ENCODE assay signal across 7 mouse cellular contexts in the genomic region with DNA sequence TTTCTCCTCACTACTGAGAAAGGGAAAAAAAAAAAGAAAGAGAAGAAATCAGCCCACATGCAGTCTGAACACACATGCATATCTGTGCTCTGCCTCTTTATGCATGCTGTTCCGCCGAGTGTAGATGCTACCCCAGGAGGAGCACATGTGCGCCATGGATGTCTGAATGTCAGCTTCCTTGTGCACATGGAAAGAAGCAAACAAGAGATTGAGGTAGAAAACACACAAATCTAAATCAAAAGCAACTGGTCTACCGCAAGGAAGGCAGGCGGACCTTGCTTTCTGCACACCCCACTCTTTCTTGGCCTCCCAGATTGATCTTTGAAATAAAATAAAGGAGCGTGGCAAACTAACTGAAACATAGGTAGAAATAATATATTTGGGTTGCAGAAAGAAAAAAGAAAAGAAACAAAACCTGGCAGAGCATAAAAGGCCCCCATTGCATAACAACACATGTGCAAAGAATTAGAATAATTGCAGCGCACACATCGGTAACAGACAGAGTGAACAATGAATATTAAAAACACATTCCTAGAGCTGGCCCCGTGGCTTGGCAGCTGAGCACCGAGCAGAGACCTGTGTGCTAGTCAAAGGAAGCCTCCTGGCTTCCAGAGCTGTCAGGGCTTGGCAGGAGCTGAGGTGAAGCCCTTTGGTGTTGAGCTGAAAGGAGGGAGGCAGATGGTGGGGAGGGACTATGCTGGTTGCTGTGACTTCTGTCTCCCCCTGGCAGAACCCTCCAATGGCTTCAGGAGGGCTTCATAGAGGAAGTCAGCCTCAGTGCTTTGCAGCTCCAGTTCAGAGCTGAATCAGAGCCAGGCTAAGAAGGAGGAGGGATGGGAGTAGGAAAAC.
DNase-seq lines count a peak whose midpoint lies in the region; ATAC-seq and TF ChIP-seq lines count a peak whose summit lies in the region.

No protein-coding gene starts in this region.

- H3K4me3 ChIP-seq in limb, embryonic 13.5 days = no peak overlapping the region
- no peak overlapping the region for H3K4me3 ChIP-seq in neural tube, embryonic 15.5 days (replicated peaks)
- H3K4me3 ChIP-seq in heart, embryonic 11.5 days (ENCODE audit: low read depth, low read length) = no peak overlapping the region

- H3K9me3 ChIP-seq in limb, embryonic 13.5 days = no peaks in the 10 kb centered on the region
- no peaks in the 10 kb centered on the region for H3K9me3 ChIP-seq in neural tube, embryonic 15.5 days (replicated peaks)
- no peaks in the 10 kb centered on the region for H3K9me3 ChIP-seq in heart, embryonic 11.5 days (replicated peaks; ENCODE audit: control insufficient read depth, low read length)

- ATAC-seq in limb, embryonic 13.5 days (ENCODE audit: low FRiP score, low read depth) = peak; percentile 82
- ATAC-seq in neural tube, embryonic 15.5 days (ENCODE audit: low FRiP score) = peak; percentile 69
- no peak for ATAC-seq in heart, embryonic 11.5 days (replicated peaks; ENCODE audit: insufficient number of reproducible peaks, low FRiP score, low TSS enrichment)

- H3K27me3 ChIP-seq in limb, embryonic 13.5 days = no peaks in the 10 kb centered on the region
- no peaks in the 10 kb centered on the region for H3K27me3 ChIP-seq in neural tube, embryonic 15.5 days (replicated peaks)
- H3K27me3 ChIP-seq in heart, embryonic 11.5 days (ENCODE audit: control insufficient read depth, insufficient read depth, low read length) = no peaks in the 10 kb centered on the region

- H3K36me3 ChIP-seq in limb, embryonic 13.5 days = no peaks in the 10 kb centered on the region
- H3K36me3 ChIP-seq in neural tube, embryonic 15.5 days = no peaks in the 10 kb centered on the region
- H3K36me3 ChIP-seq in heart, embryonic 11.5 days (ENCODE audit: control insufficient read depth, insufficient read depth, low read length) = no peaks in the 10 kb centered on the region

- TF ChIP-seq CTCF in brain, embryonic 14.5 days (IDR thresholded peaks at IDR 0.05; ENCODE audit: borderline replicate concordance, extremely low read depth, insufficient read depth, insufficient read length) = no peak

- peaks cover 34% of the 10 kb centered on the region for H3K4me1 ChIP-seq in limb, embryonic 13.5 days
- peaks cover 25% of the 10 kb centered on the region for H3K4me1 ChIP-seq in neural tube, embryonic 15.5 days
- H3K4me1 ChIP-seq in heart, embryonic 11.5 days (ENCODE audit: control insufficient read depth, insufficient read depth, low read length) = no peaks in the 10 kb centered on the region

- peak overlapping the region; percentile 78 for H3K27ac ChIP-seq in limb, embryonic 13.5 days
- H3K27ac ChIP-seq in neural tube, embryonic 15.5 days (replicated peaks) = peak overlapping the region; percentile 56
- no peak overlapping the region for H3K27ac ChIP-seq in heart, embryonic 11.5 days (ENCODE audit: low read depth, low read length)

- peak overlapping the region; percentile 41 for H3K4me2 ChIP-seq in limb, embryonic 13.5 days (replicated peaks)
- H3K4me2 ChIP-seq in neural tube, embryonic 15.5 days = no peak overlapping the region
- no peak overlapping the region for H3K4me2 ChIP-seq in heart, embryonic 11.5 days

- H3K9ac ChIP-seq in limb, embryonic 13.5 days = no peak overlapping the region
- no peak overlapping the region for H3K9ac ChIP-seq in neural tube, embryonic 15.5 days (replicated peaks)
- no peak overlapping the region for H3K9ac ChIP-seq in heart, embryonic 11.5 days (ENCODE audit: low read depth, low read length)

- TF ChIP-seq POLR2A in brain, embryonic 14.5 days (IDR thresholded peaks at IDR 0.05; ENCODE audit: borderline replicate concordance, extremely low read depth, insufficient read depth, insufficient read length, poor library complexity, severe bottlenecking) = no peak

- WGBS in limb, embryonic 13.5 days = 20% methylated on average over 10 of the region's 10 CpGs
- WGBS in neural tube, embryonic 15.5 days = 30% methylated on average over 10 of the region's 10 CpGs
- whole genome bisulfite sequencing in heart, embryonic 11.5 days (ENCODE audit: insufficient replicate concordance) = 72% methylated on average over 10 of the region's 10 CpGs

- peak; percentile 95 for DNase-seq in brain, embryonic 14.5 days (ENCODE audit: low read depth)
- peak; percentile 88 to 92 for DNase-seq in cerebellum, postnatal 25 days
- DNase-seq in gastrocnemius, postnatal 25 days = peak; percentile 36
- no peak for DNase-seq in adrenal gland, postnatal 14 days
